Mouse (Mus musculus) neural tube, embryonic 15.5 days (tissue): ENCODE results near the gene Ptprs. TPM values are rescaled to one million over a fixed set of nuclear protein-coding genes. Genes with fewer than 3 reads are reported as not detected.
A peak's percentile ranks its signal among the peaks of the same experiment; 100 is the strongest.

Source experiments
- ATAC-seq: fragments of 200-750 bp; cut with Nextera tagmentation; 2 replicates; pipeline ENCODE4 v1.8.0; 2017; ENCODE audit warnings: mild to moderate bottlenecking, moderate TSS enrichment, moderate library complexity; ENCODE audit not compliant: low FRiP score
- H3K27ac ChIP-seq: fragments of 300-500 bp; sonication (generic); replicated peaks from 2 replicates; pipeline ENCODE4 v1.5.1; 2015; ENCODE audit warnings: mild to moderate bottlenecking, inconsistent platforms
- H3K27me3 ChIP-seq: fragments of 300-500 bp; sonication (generic); replicated peaks from 2 replicates; pipeline ENCODE4 v1.6.1; 2015; ENCODE audit warnings: inconsistent platforms
- H3K36me3 ChIP-seq: fragments of 300-500 bp; sonication (generic); 2 replicates; pipeline ENCODE4 v1.6.1; 2015; ENCODE audit warnings: inconsistent platforms
- H3K4me1 ChIP-seq: fragments of 300-500 bp; sonication (generic); 2 replicates; pipeline ENCODE4 v1.6.1; 2015; ENCODE audit warnings: inconsistent platforms
- H3K4me2 ChIP-seq: fragments of 300-500 bp; sonication (generic); 2 replicates; pipeline ENCODE4 v1.6.1; 2015; ENCODE audit warnings: inconsistent platforms, mild to moderate bottlenecking, moderate library complexity
- H3K4me3 ChIP-seq: fragments of 300-500 bp; sonication (generic); replicated peaks from 2 replicates; pipeline ENCODE4 v1.5.1; 2015; ENCODE audit warnings: mild to moderate bottlenecking, inconsistent platforms
- H3K9ac ChIP-seq: fragments of 300-500 bp; sonication (generic); replicated peaks from 2 replicates; pipeline ENCODE4 v1.6.1; 2015; ENCODE audit warnings: mild to moderate bottlenecking, inconsistent platforms
- H3K9me3 ChIP-seq: fragments of 300-500 bp; sonication (generic); replicated peaks from 2 replicates; pipeline ENCODE4 v1.6.1; 2016; ENCODE audit warnings: inconsistent platforms
- WGBS: fragments of 180-500 bp; shearing (Covaris S2); methylation state at CpG from one replicate; pipeline ENCODE4 v1.1.7; 2015; ENCODE audit warnings: mixed read lengths; 5-methylcytosine and 5-hydroxymethylcytosine counted together
- polyA plus RNA-seq: library from polyadenylated mRNA; unstranded; fragments of >200 nt; fragmentation: Nextera tagmentation; extraction: Ambion mirVana; gene quantifications from 2 replicates; pipeline ENCODE4 v1.2.1, GENCODE M21; 2015

The Ptprs gene
- polyA plus RNA-seq, 1 experiment from 2014 or later: 247 TPM

GRCm38 (mm10) chr17:56444771-56445170, 31.5 kb downstream of the Ptprs start:
- no peak overlapping the region for H3K9ac ChIP-seq
- H3K4me2 ChIP-seq: no peak overlapping the region
- H3K36me3 ChIP-seq: peaks cover 62% of the 10 kb centered on the region
- no peak for ATAC-seq
- no peaks in the 10 kb centered on the region for H3K27me3 ChIP-seq
- H3K4me3 ChIP-seq: no peak overlapping the region
- H3K4me1 ChIP-seq: peaks cover 29% of the 10 kb centered on the region
- WGBS: 94% methylated on average over 3 of the region's 3 CpGs
- no peaks in the 10 kb centered on the region for H3K9me3 ChIP-seq
- H3K27ac ChIP-seq: 0 out of 2 replicates have a peak overlapping the region, but pooled peaks have one; percentile 4

GRCm38 (mm10) chr17:56443341-56443795, 32.9 kb downstream of the Ptprs start:
- no peaks in the 10 kb centered on the region for H3K27me3 ChIP-seq
- H3K4me1 ChIP-seq: peaks cover 29% of the 10 kb centered on the region
- no peaks in the 10 kb centered on the region for H3K9me3 ChIP-seq
- ATAC-seq: no peak
- no peak overlapping the region for H3K4me3 ChIP-seq
- peaks cover 55% of the 10 kb centered on the region for H3K36me3 ChIP-seq
- 79% methylated on average over 5 of the region's 5 CpGs for WGBS
- H3K4me2 ChIP-seq: no peak overlapping the region
- 0 out of 2 replicates have a peak overlapping the region, but pooled peaks have one; percentile 23 for H3K27ac ChIP-seq
- no peak overlapping the region for H3K9ac ChIP-seq

- peak overlapping the region; percentile 5; the same call in 1 of the 2 replicates for H3K27ac ChIP-seq
- no peaks in the 10 kb centered on the region for H3K9me3 ChIP-seq
- ATAC-seq: no peak
- H3K27me3 ChIP-seq: no peaks in the 10 kb centered on the region
- H3K36me3 ChIP-seq: peaks cover 51% of the 10 kb centered on the region
- no peak overlapping the region for H3K4me2 ChIP-seq
- 84% methylated on average over 6 of the region's 6 CpGs for WGBS
- H3K4me1 ChIP-seq: peaks cover 29% of the 10 kb centered on the region
- no peak overlapping the region for H3K4me3 ChIP-seq
- H3K9ac ChIP-seq: no peak overlapping the region
Measured at GRCm38 (mm10) chr17:56442316-56442715, 34.0 kb downstream of the Ptprs start.

- peaks cover 23% of the 10 kb centered on the region for H3K4me1 ChIP-seq
- WGBS: 43% methylated on average over 15 of the region's 15 CpGs
- H3K27me3 ChIP-seq: no peaks in the 10 kb centered on the region
- no peak overlapping the region for H3K4me2 ChIP-seq
- H3K36me3 ChIP-seq: peaks cover 63% of the 10 kb centered on the region
- no peaks in the 10 kb centered on the region for H3K9me3 ChIP-seq
- peak overlapping the region; percentile 24; the same call in 1 of the 2 replicates for H3K27ac ChIP-seq
- no peak overlapping the region for H3K4me3 ChIP-seq
- ATAC-seq: 0 out of 2 replicates have a peak, but pooled peaks have one; percentile 29
- H3K9ac ChIP-seq: no peak overlapping the region
Measured at GRCm38 (mm10) chr17:56439731-56440460, 36.4 kb downstream of the Ptprs start.

- Histone ChIP-seq H3K27ac (no peak overlapping the region), H3K4me3 (no peak overlapping the region), H3K4me1 (0 out of 2 replicates have a peak, but pooled peaks cover 2% of the 10 kb centered on the region), H3K4me2 (no peak overlapping the region), H3K9me3 (no peaks in the 10 kb centered on the region), H3K27me3 (no peaks in the 10 kb centered on the region), H3K36me3 (peaks cover 88% of the 10 kb centered on the region), H3K9ac (no peak overlapping the region)
- 82% methylated on average over 3 of the region's 3 CpGs for WGBS
- no peak for ATAC-seq
Measured at GRCm38 (mm10) chr17:56431582-56431981, 44.7 kb downstream of the Ptprs start.

- ATAC-seq: no peak
- H3K36me3 ChIP-seq: peaks cover 76% of the 10 kb centered on the region
- 77% methylated on average over 26 of the region's 28 CpGs for WGBS
Measured at GRCm38 (mm10) chr17:56427857-56428256, 48.4 kb downstream of the Ptprs start.

GRCm38 (mm10) chr17:56425941-56426340, 50.3 kb downstream of the Ptprs start:
- Histone ChIP-seq H3K27me3 (no peaks in the 10 kb centered on the region), H3K9ac (peak overlapping the region; percentile 46), H3K4me2 (peak overlapping the region; percentile 63), H3K4me3 (peak overlapping the region; percentile 35), H3K9me3 (no peaks in the 10 kb centered on the region), H3K4me1 (peaks cover 22% of the 10 kb centered on the region), H3K27ac (no peak overlapping the region; the same call in 1 of the 2 replicates), H3K36me3 (peaks cover 76% of the 10 kb centered on the region)
- WGBS: 38% methylated on average over 3 of the region's 3 CpGs
- ATAC-seq: no peak

More at GRCm38 (mm10) chr17:56427857-56428256, 48.4 kb downstream of the Ptprs start:
- Histone ChIP-seq H3K27me3 (no peaks in the 10 kb centered on the region), H3K9ac (no peak overlapping the region), H3K4me2 (no peak overlapping the region), H3K27ac (no peak overlapping the region), H3K4me3 (no peak overlapping the region), H3K9me3 (no peaks in the 10 kb centered on the region), H3K4me1 (peaks cover 22% of the 10 kb centered on the region)

GRCm38 (mm10) chr17:56425584-56425914, 50.7 kb downstream of the Ptprs start:
- Histone ChIP-seq H3K27ac (peak overlapping the region; percentile 33), H3K4me3 (peak overlapping the region; percentile 35), H3K4me1 (peaks cover 22% of the 10 kb centered on the region), H3K4me2 (peak overlapping the region; percentile 63), H3K36me3 (peaks cover 76% of the 10 kb centered on the region), H3K9ac (peak overlapping the region; percentile 46), H3K27me3 (no peaks in the 10 kb centered on the region), H3K9me3 (no peaks in the 10 kb centered on the region)
- WGBS: under 1% methylated on average over 43 of the region's 47 CpGs
- peak; percentile 82 for ATAC-seq

- H3K4me1 ChIP-seq: peaks cover 22% of the 10 kb centered on the region
- peak overlapping the region; percentile 63 for H3K4me2 ChIP-seq
- peak overlapping the region; percentile 35 for H3K4me3 ChIP-seq
- H3K9ac ChIP-seq: peak overlapping the region; percentile 46
- no peaks in the 10 kb centered on the region for H3K9me3 ChIP-seq
- H3K27me3 ChIP-seq: no peaks in the 10 kb centered on the region
- peaks cover 81% of the 10 kb centered on the region for H3K36me3 ChIP-seq
- H3K27ac ChIP-seq: peak overlapping the region; percentile 33
- WGBS: 17% methylated on average over 70 of the region's 77 CpGs
- ATAC-seq: peak; percentile 48
Measured at GRCm38 (mm10) chr17:56424726-56425583, 51.3 kb downstream of the Ptprs start.

- WGBS: 100% methylated on average over 2 of the region's 2 CpGs
- Histone ChIP-seq H3K4me1 (peaks cover 5% of the 10 kb centered on the region; the same call in 1 of the 2 replicates), H3K27ac (no peak overlapping the region), H3K36me3 (peaks cover 96% of the 10 kb centered on the region), H3K9me3 (no peaks in the 10 kb centered on the region), H3K9ac (no peak overlapping the region), H3K4me3 (no peak overlapping the region), H3K4me2 (no peak overlapping the region), H3K27me3 (no peaks in the 10 kb centered on the region)
- no peak for ATAC-seq
Measured at GRCm38 (mm10) chr17:56420022-56420421, 56.3 kb downstream of the Ptprs start.

GRCm38 (mm10) chr17:56418304-56418703, 58.0 kb downstream of the Ptprs start:
- Histone ChIP-seq H3K9me3 (no peaks in the 10 kb centered on the region), H3K4me1 (no peaks in the 10 kb centered on the region), H3K27me3 (no peaks in the 10 kb centered on the region), H3K4me3 (no peak overlapping the region), H3K27ac (no peak overlapping the region), H3K4me2 (no peak overlapping the region), H3K36me3 (peaks cover 97% of the 10 kb centered on the region), H3K9ac (no peak overlapping the region)
- WGBS: 68% methylated on average over 12 of the region's 12 CpGs
- ATAC-seq: no peak
